Mouse (Mus musculus) cerebellum, adult 11 months (tissue): ENCODE results near the gene Rpusd2.
"Not testable (repeated sequence)": the region's sequence is repeated elsewhere in the genome, so short reads cannot be mapped to it uniquely, and the experiment has no call there.

ENCODE experiments used
- DNase-seq: peaks from one replicate; pipeline ENCODE4 v3.0.0; 2022

Rpusd2 gene

GRCm38 (mm10) chr2:119034656-119035396 is at the start of gene Rpusd2:
Rpusd2 (plus strand) TSS chr2:119034790.
- DNase-seq: peak; percentile 85

DNA sequence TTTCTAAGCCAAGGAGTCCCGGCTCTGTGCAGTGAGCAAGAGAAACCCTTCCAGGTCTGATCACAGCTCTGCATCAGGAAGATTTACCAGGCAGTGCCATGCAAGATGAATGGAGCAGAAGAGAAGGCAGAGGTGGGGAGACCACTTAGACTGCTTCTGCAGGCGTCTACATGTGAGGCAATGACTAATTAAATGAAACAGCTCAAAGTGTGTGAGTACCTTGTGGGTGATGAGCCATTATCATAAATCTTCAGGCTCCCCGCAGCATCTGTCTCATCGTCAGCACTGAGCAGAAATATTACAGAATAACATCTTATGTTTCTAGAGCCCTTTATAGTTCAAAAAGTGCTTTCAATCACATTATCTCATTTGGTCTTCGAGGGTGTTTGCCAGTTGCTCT is 39.1 kb upstream of the Rpusd2 start:
- DNase-seq: no peak

GRCm38 (mm10) chr2:118995919-118996797 is 38.4 kb upstream of the Rpusd2 start:
- no peak for DNase-seq

- DNase-seq: no peak
Observed at GRCm38 (mm10) chr2:118996798-118997105, 37.8 kb upstream of the Rpusd2 start.

GRCm38 (mm10) chr2:118998115-118998866 is 36.3 kb upstream of the Rpusd2 start:
- no peak for DNase-seq

GRCm38 (mm10) chr2:118999025-118999639 is 35.5 kb upstream of the Rpusd2 start:
- DNase-seq: no peak

- peak; percentile 16 for DNase-seq
Observed at GRCm38 (mm10) chr2:119006886-119007285, 27.7 kb upstream of the Rpusd2 start.

GRCm38 (mm10) chr2:119009376-119009775 is 25.2 kb upstream of the Rpusd2 start:
- DNase-seq: no peak

- no peak for DNase-seq
Observed at GRCm38 (mm10) chr2:119014989-119015388, 19.6 kb upstream of the Rpusd2 start.

GRCm38 (mm10) chr2:119015604-119016180 is 18.9 kb upstream of the Rpusd2 start:
- peak; percentile 55 for DNase-seq

DNA sequence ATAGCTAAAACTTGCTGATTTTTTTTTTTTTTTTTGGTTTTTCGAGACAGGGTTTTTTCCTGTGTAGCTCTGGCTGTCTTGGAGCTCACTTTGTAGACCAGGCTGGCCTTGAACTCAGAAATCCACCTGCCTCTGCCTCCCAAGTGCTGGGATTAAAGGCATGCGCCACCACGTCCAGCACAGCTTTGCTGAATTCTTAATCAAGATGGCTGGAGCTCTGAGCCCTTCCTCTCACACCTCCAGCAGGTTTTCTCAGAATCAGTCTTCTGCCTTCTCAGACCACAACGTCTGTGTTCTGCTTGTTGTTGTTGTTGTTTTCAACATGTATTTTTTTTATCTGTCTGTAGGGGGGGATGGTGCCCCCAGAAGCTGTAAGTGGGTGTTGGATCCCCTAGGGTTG is 18.3 kb upstream of the Rpusd2 start:
- not testable (repeated sequence) for DNase-seq

- no peak for DNase-seq
Observed at GRCm38 (mm10) chr2:119017647-119018046, 16.9 kb upstream of the Rpusd2 start.

GRCm38 (mm10) chr2:119018391-119019122 is 16.0 kb upstream of the Rpusd2 start:
- no peak for DNase-seq

- no peak for DNase-seq
Observed at GRCm38 (mm10) chr2:119019131-119019530, 15.5 kb upstream of the Rpusd2 start.

DNA sequence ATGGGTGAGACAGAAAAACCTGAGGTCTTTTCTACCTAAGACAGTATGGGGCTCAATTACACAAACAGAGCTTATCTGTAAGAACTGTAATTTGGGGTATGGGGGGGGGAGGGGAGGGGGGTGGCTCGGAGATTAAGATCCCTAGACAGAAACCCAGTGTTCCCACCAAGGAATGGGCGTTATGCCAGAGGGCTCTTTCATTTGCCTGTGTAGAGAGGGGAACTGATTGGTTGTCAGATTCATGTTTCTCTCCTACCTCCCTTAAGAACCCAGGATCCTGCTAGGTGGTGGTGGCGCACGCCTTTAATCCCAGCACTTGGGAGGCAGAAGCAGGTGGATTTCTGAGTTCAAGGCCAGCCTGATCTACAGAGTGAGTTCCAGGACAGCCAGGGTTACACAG is 15.1 kb upstream of the Rpusd2 start:
- DNase-seq: no peak

- DNase-seq: no peak
Observed at GRCm38 (mm10) chr2:119023154-119023660, 11.4 kb upstream of the Rpusd2 start.

- no peak for DNase-seq
Observed at GRCm38 (mm10) chr2:119024536-119025238, 9.9 kb upstream of the Rpusd2 start.

GRCm38 (mm10) chr2:119025239-119025616 is 9.4 kb upstream of the Rpusd2 start:
- no peak for DNase-seq

DNA sequence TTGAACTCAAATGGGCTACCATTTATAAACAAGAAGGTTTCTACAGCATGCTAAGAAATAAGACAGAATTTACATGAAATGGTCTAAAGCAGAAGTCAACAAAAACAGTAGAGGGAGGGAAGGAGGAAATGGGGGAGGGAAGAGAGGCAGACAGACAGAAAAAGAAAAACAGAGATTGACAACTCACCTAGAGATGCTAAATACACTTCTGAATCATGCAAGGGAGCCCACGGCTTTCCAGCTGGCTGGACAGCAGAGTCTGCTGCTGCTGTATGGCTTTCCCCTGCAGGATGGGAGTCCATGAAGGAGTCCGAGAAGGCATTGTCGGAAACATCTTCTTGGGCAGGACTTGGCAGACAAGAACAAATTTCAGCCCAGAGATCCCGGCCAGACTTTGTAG is 7.6 kb upstream of the Rpusd2 start:
- DNase-seq: no peak

DNA sequence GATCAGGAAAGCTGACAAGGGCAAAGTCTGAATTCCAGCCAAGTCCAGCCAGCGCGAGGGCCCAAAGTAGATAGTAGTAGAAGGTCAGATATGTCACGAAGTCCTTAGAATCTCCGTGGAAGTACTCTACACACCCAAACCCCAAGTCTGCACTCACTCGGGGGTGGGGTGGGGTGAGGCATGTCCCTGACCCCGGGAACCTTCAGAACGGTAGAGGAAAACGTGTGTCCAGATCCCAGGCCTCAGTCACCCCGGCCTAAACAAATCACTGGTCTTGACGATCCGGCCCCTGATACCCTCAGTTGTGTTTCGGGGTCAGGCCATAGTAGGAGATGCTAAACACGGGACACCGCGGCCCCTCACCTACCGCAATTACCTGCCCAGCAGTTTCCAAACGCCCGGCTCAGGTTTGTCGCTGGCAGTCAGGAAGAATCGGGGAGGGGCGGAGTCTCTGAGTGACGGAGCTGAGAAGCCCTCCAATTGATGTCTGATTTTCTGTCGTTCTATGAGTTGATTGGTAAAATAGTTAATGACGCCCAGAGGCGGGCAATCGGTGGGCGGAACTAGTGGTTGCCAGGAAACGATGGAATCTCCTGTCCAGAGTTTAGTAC is 5.5 kb upstream of the Rpusd2 start, which contains the start of gene Ccdc32:
Ccdc32 (minus strand) TSS at position 453 of the 611 bp plus-strand sequence.
- peak; percentile 88 for DNase-seq
